Comparison of ENCODE assay signal across 8 mouse cellular contexts in genomic region chr9:114779984-114780745, GRCm38 (mm10). TPM values are rescaled to one million over a fixed set of nuclear protein-coding genes. Genes with fewer than 3 reads are reported as not detected.
DNase-seq lines count a peak whose midpoint lies in the region; ATAC-seq and TF ChIP-seq lines count a peak whose summit lies in the region.

No protein-coding gene starts in this region.

- no peaks in the 10 kb centered on the region for H3K27me3 ChIP-seq in kidney, postnatal 0 days (ENCODE audit: insufficient read depth, low read length)
- H3K27me3 ChIP-seq in hindbrain, embryonic 11.5 days (ENCODE audit: control insufficient read depth, insufficient read depth, low read length), result no peaks in the 10 kb centered on the region
- peaks cover 12% of the 10 kb centered on the region for H3K27me3 ChIP-seq in midbrain, embryonic 12.5 days

- no peaks in the 10 kb centered on the region for H3K36me3 ChIP-seq in kidney, postnatal 0 days (ENCODE audit: insufficient read depth, low read length)
- no peaks in the 10 kb centered on the region for H3K36me3 ChIP-seq in hindbrain, embryonic 11.5 days (ENCODE audit: control insufficient read depth, insufficient read depth, low read length)
- no peaks in the 10 kb centered on the region for H3K36me3 ChIP-seq in midbrain, embryonic 12.5 days

- peak overlapping the region; percentile 83 for H3K4me2 ChIP-seq in kidney, postnatal 0 days (ENCODE audit: low read length)
- H3K4me2 ChIP-seq in hindbrain, embryonic 11.5 days (replicated peaks; ENCODE audit: low read depth, low read length), result peak overlapping the region; percentile 96
- peak overlapping the region; percentile 91 for H3K4me2 ChIP-seq in midbrain, embryonic 12.5 days (replicated peaks)

- H3K9me3 ChIP-seq in kidney, postnatal 0 days (replicated peaks; ENCODE audit: low read length), result no peaks in the 10 kb centered on the region
- H3K9me3 ChIP-seq in hindbrain, embryonic 11.5 days (ENCODE audit: control insufficient read depth, low read length), result no peaks in the 10 kb centered on the region
- no peaks in the 10 kb centered on the region for H3K9me3 ChIP-seq in midbrain, embryonic 12.5 days

- H3K27ac ChIP-seq in kidney, postnatal 0 days, result peak overlapping the region; percentile 89; the same call in 1 of the 2 replicates
- H3K27ac ChIP-seq in brown adipose tissue, adult 24 weeks (replicated peaks; ENCODE audit: low read depth, low read length), result peak overlapping the region; percentile 35; the same call in 1 of the 2 replicates
- H3K27ac ChIP-seq in hindbrain, embryonic 11.5 days (ENCODE audit: low read depth, low read length), result no peak overlapping the region
- no peak overlapping the region for H3K27ac ChIP-seq in midbrain, embryonic 12.5 days (replicated peaks)

- no peak for DNase-seq in kidney, postnatal 0 days (ENCODE audit: low spot score)
- no peak for DNase-seq in kidney, postnatal 14 days
- DNase-seq in hindbrain, embryonic 11.5 days (ENCODE audit: low spot score), result peak; percentile 48
- DNase-seq in gastrocnemius, adult 8-10 months (ENCODE audit: low spot score in 2 of 2), result no peak
- no peak for DNase-seq in cerebellum, adult 18-20 months
- no peak for DNase-seq in lung, adult 18-20 months

- H3K4me3 ChIP-seq in kidney, postnatal 0 days (replicated peaks; ENCODE audit: low read depth, low read length), result peak overlapping the region; percentile 53
- H3K4me3 ChIP-seq in brown adipose tissue, adult 24 weeks (ENCODE audit: insufficient read depth, low read depth, low read length), result peak overlapping the region; percentile 71
- H3K4me3 ChIP-seq in hindbrain, embryonic 11.5 days (ENCODE audit: low read depth, low read length), result peak overlapping the region; percentile 47
- peak overlapping the region; percentile 55 for H3K4me3 ChIP-seq in midbrain, embryonic 12.5 days

- TF ChIP-seq CTCF in kidney, postnatal 0 days (IDR thresholded peaks at IDR 0.05; ENCODE audit: low read depth), result no peak

- no peak for ATAC-seq in kidney, postnatal 0 days (replicated peaks; ENCODE audit: low FRiP score, low read depth)
- no peak for ATAC-seq in hindbrain, embryonic 11.5 days (ENCODE audit: low FRiP score)
- ATAC-seq in midbrain, embryonic 12.5 days (ENCODE audit: low FRiP score, low read depth), result peak; percentile 23

- peak overlapping the region; percentile 76; the same call in 1 of the 2 replicates for H3K9ac ChIP-seq in kidney, postnatal 0 days (ENCODE audit: low read depth, low read length)
- peak overlapping the region; percentile 69 for H3K9ac ChIP-seq in hindbrain, embryonic 11.5 days (ENCODE audit: low read depth, low read length)
- peak overlapping the region; percentile 71 for H3K9ac ChIP-seq in midbrain, embryonic 12.5 days (replicated peaks)

- 33% methylated on average over 23 of the region's 23 CpGs for whole genome bisulfite sequencing in kidney, postnatal 0 days
- WGBS in hindbrain, embryonic 11.5 days, result 32% methylated on average over 23 of the region's 23 CpGs
- WGBS in midbrain, embryonic 12.5 days, result 27% methylated on average over 23 of the region's 23 CpGs

- H3K4me1 ChIP-seq in kidney, postnatal 0 days (replicated peaks; ENCODE audit: insufficient read depth, low read length), result no peaks in the 10 kb centered on the region; the same call in 1 of the 2 replicates
- peaks cover 5% of the 10 kb centered on the region; the same call in 1 of the 2 replicates for H3K4me1 ChIP-seq in brown adipose tissue, adult 24 weeks (ENCODE audit: control insufficient read depth, insufficient read depth, insufficient read length, low read length)
- H3K4me1 ChIP-seq in hindbrain, embryonic 11.5 days (replicated peaks; ENCODE audit: control insufficient read depth, insufficient read depth, low read length), result 0 out of 2 replicates have a peak, but pooled peaks cover 2% of the 10 kb centered on the region
- peaks cover 19% of the 10 kb centered on the region for H3K4me1 ChIP-seq in midbrain, embryonic 12.5 days

RNA-seq across cellular contexts. Expression of gene Cmtm7, which starts 1.5 kb away (rescaled TPM):
- polyA plus RNA-seq in kidney, postnatal 0 days (2015; fragmentation: Nextera tagmentation; extraction: Ambion mirVana), result 95.4 and 102 TPM in 2 replicates
- polyA plus RNA-seq in brown adipose tissue, adult 24 weeks (2012; ENCODE audit: insufficient read depth, insufficient read length, missing spikeins), result 1.9 and 7.8 TPM in 2 replicates
- 66.1 and 77.8 TPM in 2 replicates for polyA plus RNA-seq in hindbrain, embryonic 11.5 days (2014; fragmentation: Nextera tagmentation; extraction: Ambion mirVana)
- polyA plus RNA-seq in midbrain, embryonic 12.5 days (2016; fragmentation: Nextera tagmentation; extraction: Ambion mirVana), result 47.3 and 49.4 TPM in 2 replicates
- 1 to 10 TPM; 4.6 to 6.3 (median 5.3) TPM for total RNA-seq in gastrocnemius, adult 8-10 months (2022)

RNA-seq across cellular contexts. Expression of gene Cmtm6, which starts 49.2 kb away (rescaled TPM):
- polyA plus RNA-seq in kidney, postnatal 0 days (2015; fragmentation: Nextera tagmentation; extraction: Ambion mirVana), result 64.5 and 70.3 TPM in 2 replicates
- polyA plus RNA-seq in brown adipose tissue, adult 24 weeks (2012; ENCODE audit: insufficient read depth, insufficient read length, missing spikeins), result 21.0 and 25.5 TPM in 2 replicates
- 22.7 and 26.6 TPM in 2 replicates for polyA plus RNA-seq in hindbrain, embryonic 11.5 days (2014; fragmentation: Nextera tagmentation; extraction: Ambion mirVana)
- 21.8 and 23.8 TPM in 2 replicates for polyA plus RNA-seq in midbrain, embryonic 12.5 days (2016; fragmentation: Nextera tagmentation; extraction: Ambion mirVana)
- total RNA-seq in gastrocnemius, adult 8-10 months (2022), result 1 to 10 TPM; 4.1 to 5.2 (median 4.5) TPM

Comparison
In these comparisons a context has a peak if more than half of its experiments do, and no peak if none do; other contexts are left out.
1. H3K27ac ChIP-seq: peak in kidney, postnatal 0 days (single experiment) and brown adipose tissue, adult 24 weeks (single experiment); none in hindbrain, embryonic 11.5 days (single experiment) and midbrain, embryonic 12.5 days (single experiment).
2. Peak in every context shown above with its lines, with median percentiles within 50 percentile points of each other: H3K4me2 ChIP-seq, H3K4me3 ChIP-seq and H3K9ac ChIP-seq.